24 mouse cellular contexts compared by ENCODE assay signal in genomic region chr6:83696684-83697083, GRCm38 (mm10). TPM values are rescaled to one million over a fixed set of nuclear protein-coding genes. Genes with fewer than 3 reads are reported as not detected.
"Had no signal": no experiment of that assay in that cellular context is flagged by ENCODE, and none has a peak within 500 bp of the region (broad histone marks: within the 10 kb centered on the region; RNA-seq: fewer than 3 reads in every experiment).

No protein-coding gene starts in this region.

- H3K4me2 ChIP-seq: liver, embryonic 11.5 days; liver, embryonic 15.5 days; midbrain, embryonic 12.5 days had no signal

- H3K27ac ChIP-seq: kidney, postnatal 0 days; liver, embryonic 15.5 days; midbrain, embryonic 12.5 days had no signal

- H3K9me3 ChIP-seq: liver, embryonic 15.5 days; megakaryocyte, embryonic 14.5 days; midbrain, embryonic 12.5 days had no signal

- H3K4me3 ChIP-seq: liver, embryonic 15.5 days; megakaryocyte, embryonic 14.5 days; midbrain, embryonic 12.5 days had no signal

- H3K4me1 ChIP-seq: liver, embryonic 15.5 days; midbrain, embryonic 12.5 days had no signal

- DNase-seq: kidney, adult 11 months; kidney, adult 9 months; kidney, postnatal 36 days; layer of hippocampus, adult 9-11 months; layer of hippocampus, postnatal 36 days; lung, adult 2 months; lung, postnatal 36 days; right cerebral cortex, postnatal 14 days; thymus, postnatal 14 days had no signal

- H3K36me3 ChIP-seq: liver, embryonic 15.5 days; midbrain, embryonic 12.5 days had no signal

- H3K9ac ChIP-seq: liver, embryonic 15.5 days; midbrain, embryonic 12.5 days had no signal

- ATAC-seq: lung, postnatal 0 days had no signal

RNA-seq across cellular contexts. Expression of gene Vax2, which starts 14.4 kb away (rescaled TPM):
- total RNA-seq: layer of hippocampus, adult 18-20 months; layer of hippocampus, postnatal 36 days; left cerebral cortex, adult 8-10 months; left cerebral cortex, postnatal 36 days; midbrain, postnatal 0 days had no signal
- polyA plus RNA-seq: kidney, postnatal 0 days; liver, embryonic 11.5 days; liver, embryonic 15.5 days; lung, adult 2 months; lung, postnatal 0 days; midbrain, postnatal 0 days; neural tube, embryonic 14.5 days; spleen, adult 2 months; stomach, embryonic 16.5 days; urinary bladder, adult 2 months had no signal

RNA-seq across cellular contexts. Expression of gene Cd207, which starts 19.0 kb away (rescaled TPM):
- total RNA-seq: layer of hippocampus, adult 18-20 months; layer of hippocampus, postnatal 36 days; left cerebral cortex, postnatal 36 days had no signal
- polyA plus RNA-seq: kidney, postnatal 0 days; limb, embryonic 14.5 days; liver, embryonic 11.5 days; lung, postnatal 0 days; midbrain, embryonic 12.5 days; midbrain, postnatal 0 days; neural tube, embryonic 14.5 days; urinary bladder, adult 2 months had no signal

RNA-seq across cellular contexts. Expression of gene Clec4f, which starts 40.7 kb away (rescaled TPM):
- total RNA-seq: layer of hippocampus, adult 18-20 months; layer of hippocampus, postnatal 36 days; left cerebral cortex, adult 8-10 months; left cerebral cortex, postnatal 36 days; midbrain, postnatal 0 days had no signal
- polyA plus RNA-seq: kidney, postnatal 0 days; limb, embryonic 14.5 days; lung, adult 2 months; lung, postnatal 0 days; midbrain, embryonic 12.5 days; spleen, adult 2 months; urinary bladder, adult 2 months had no signal

RNA-seq across cellular contexts. Expression of gene Atp6v1b1, which starts 46.1 kb away (rescaled TPM):
- total RNA-seq: left cerebral cortex, adult 8-10 months; left cerebral cortex, postnatal 36 days had no signal
- polyA plus RNA-seq: liver, embryonic 11.5 days; liver, embryonic 15.5 days; midbrain, embryonic 12.5 days; neural tube, embryonic 14.5 days; stomach, embryonic 16.5 days; urinary bladder, adult 2 months had no signal
